Mouse (Mus musculus) CH12.LX (cell line): ENCODE data around the gene Cmtr2. TPM values are rescaled to one million over a fixed set of nuclear protein-coding genes. Genes with fewer than 3 reads are reported as not detected.

Source experiments
- DNase-seq: peaks from one replicate; pipeline ENCODE4 v3.0.0-alpha.2; 2013; ENCODE audit errors: extremely low read depth
- H3K27ac ChIP-seq: 2 replicates; pipeline ENCODE4 v1.5.1; 2012; ENCODE audit warnings: low read depth, mild to moderate bottlenecking, control low read depth, moderate library complexity; ENCODE audit not compliant: insufficient read depth
- H3K27me3 ChIP-seq: replicated peaks from 2 replicates; pipeline ENCODE3; 2012; ENCODE audit warnings: inconsistent platforms
- H3K36me3 ChIP-seq, 2 experiments: replicated peaks in 1 of 2; 2 replicates each; pipeline versions ENCODE3 to v1.6.1; 2012; ENCODE audit warnings: inconsistent platforms in 1 of 2, low read length in 1 of 2, mild to moderate bottlenecking in 1 of 2, mixed read lengths in 1 of 2, moderate library complexity in 1 of 2; ENCODE audit not compliant: control insufficient read depth in 1 of 2, insufficient read depth in 1 of 2
- H3K4me1 ChIP-seq, 2 experiments: 2 replicates each; pipeline ENCODE4 v1.6.1; 2012; ENCODE audit warnings: inconsistent platforms in 1 of 2, moderate library complexity in 1 of 2; ENCODE audit not compliant: insufficient read depth in 2 of 2, control insufficient read depth in 1 of 2
- H3K4me2 ChIP-seq: 2 replicates; pipeline ENCODE4 v1.6.1; 2012; ENCODE audit warnings: low read depth, mild to moderate bottlenecking, control low read depth; ENCODE audit not compliant: poor library complexity, insufficient read depth, severe bottlenecking
- H3K4me3 ChIP-seq, 3 experiments: fragments of 150-350 bp in 1 of 3; sonication (generic) in 1 of 3; replicated peaks in 1 of 3; 2 replicates each; pipeline versions ENCODE3 to v1.5.1; 2011 to 2012; ENCODE audit warnings: low read depth in 2 of 3, low read length in 2 of 3, mild to moderate bottlenecking in 2 of 3, moderate library complexity in 2 of 3, control low read depth in 1 of 3, improper control_type of control experiment in 1 of 3, inconsistent platforms in 1 of 3, mixed read lengths in 1 of 3; ENCODE audit not compliant: poor library complexity in 1 of 3
- H3K79me2 ChIP-seq: replicated peaks from 2 replicates; pipeline ENCODE4 v1.6.1; 2012; ENCODE audit warnings: mild to moderate bottlenecking, moderate library complexity; ENCODE audit not compliant: control insufficient read depth, poor library complexity, insufficient read depth, severe bottlenecking; ENCODE audit errors: extremely low read depth
- H3K9ac ChIP-seq: 2 replicates; pipeline ENCODE4 v1.6.1; 2012; ENCODE audit warnings: low read depth, mild to moderate bottlenecking, control low read depth, moderate library complexity; ENCODE audit not compliant: insufficient read depth
- H3K9me3 ChIP-seq: replicated peaks from 2 replicates; pipeline ENCODE3; 2012; ENCODE audit warnings: low read length, inconsistent platforms, mixed read lengths
- CHD1 ChIP-seq: IDR thresholded peaks from 2 replicates; pipeline ENCODE4 v1.6.1; 2012; ENCODE audit warnings: low read depth, low read length, improper control_type of control experiment, inconsistent platforms
- ELF1 ChIP-seq: IDR thresholded peaks from 2 replicates; pipeline ENCODE4 v1.6.1; 2014; ENCODE audit warnings: low read depth, mild to moderate bottlenecking, inconsistent platforms, low read length, improper control_type of control experiment
- EP300 ChIP-seq: IDR thresholded peaks from 2 replicates; pipeline ENCODE4 v1.6.1; 2011; ENCODE audit warnings: low read length, improper control_type of control experiment
- ETS1 ChIP-seq: conservative IDR thresholded peaks from 2 replicates; pipeline ENCODE4 v1.6.1; 2012; ENCODE audit warnings: low read depth, mild to moderate bottlenecking, inconsistent platforms, low read length, improper control_type of control experiment, moderate library complexity
- HCFC1 ChIP-seq: IDR thresholded peaks from 2 replicates; pipeline ENCODE4 v1.6.1; 2012; ENCODE audit warnings: low read depth, mild to moderate bottlenecking, inconsistent platforms, low read length, improper control_type of control experiment
- IRF4 ChIP-seq: IDR thresholded peaks from 2 replicates; pipeline ENCODE4 v1.6.1; 2014; ENCODE audit warnings: low read depth, mild to moderate bottlenecking, inconsistent platforms, low read length, improper control_type of control experiment
- JUN ChIP-seq: IDR thresholded peaks from 2 replicates; pipeline ENCODE4 v1.6.1; 2011; ENCODE audit warnings: low read depth, mild to moderate bottlenecking, low read length, improper control_type of control experiment, moderate library complexity; ENCODE audit not compliant: insufficient read depth
- JUND ChIP-seq: conservative IDR thresholded peaks from 2 replicates; pipeline ENCODE4 v1.6.1; 2011; ENCODE audit warnings: low read depth, low read length, improper control_type of control experiment
- MAFK ChIP-seq: IDR thresholded peaks from 2 replicates; pipeline ENCODE4 v1.6.1; 2011; ENCODE audit warnings: low read length, improper control_type of control experiment; ENCODE audit not compliant: insufficient replicate concordance
- MEF2A ChIP-seq: IDR thresholded peaks from 2 replicates; pipeline ENCODE4 v1.6.1; 2014; ENCODE audit warnings: low read depth, mild to moderate bottlenecking, inconsistent platforms, low read length, improper control_type of control experiment, borderline replicate concordance
- MXI1 ChIP-seq: IDR thresholded peaks from 2 replicates; pipeline ENCODE4 v1.6.1; 2011; ENCODE audit warnings: mild to moderate bottlenecking, low read depth, low read length, improper control_type of control experiment
- NRF1 ChIP-seq: IDR thresholded peaks from 2 replicates; pipeline ENCODE4 v1.6.1; 2014; ENCODE audit warnings: low read depth, mild to moderate bottlenecking, inconsistent platforms, low read length, improper control_type of control experiment, moderate library complexity
- POLR2AphosphoS2 ChIP-seq: IDR thresholded peaks from 2 replicates; pipeline ENCODE4 v1.6.1; 2011; ENCODE audit warnings: low read depth, low read length, improper control_type of control experiment
- RAD21 ChIP-seq: IDR thresholded peaks from 2 replicates; pipeline ENCODE4 v1.6.1; 2011; ENCODE audit warnings: low read depth, mild to moderate bottlenecking, low read length, improper control_type of control experiment, moderate library complexity
- SIN3A ChIP-seq: IDR thresholded peaks from 2 replicates; pipeline ENCODE4 v1.6.1; 2012; ENCODE audit warnings: low read length, improper control_type of control experiment, inconsistent platforms
- USF1 ChIP-seq: IDR thresholded peaks from 2 replicates; pipeline ENCODE4 v1.6.1; 2014; ENCODE audit warnings: low read depth, mild to moderate bottlenecking, inconsistent platforms, low read length, improper control_type of control experiment
- ZKSCAN1 ChIP-seq: IDR thresholded peaks from 2 replicates; pipeline ENCODE4 v1.6.1; 2012; ENCODE audit warnings: low read depth, inconsistent platforms, low read length, improper control_type of control experiment, borderline replicate concordance
- ZNF384 ChIP-seq: IDR thresholded peaks from 2 replicates; pipeline ENCODE4 v1.6.1; 2012; ENCODE audit warnings: low read depth, low read length, improper control_type of control experiment, inconsistent platforms
- dilution Hi-C: fragments of 300-500 bp; cut with MboI; formaldehyde crosslinking; loops from 2 replicates; pipeline ENCODE4 v1.14.3; 2020; ENCODE audit warnings: low sequenced_read_pairs; ENCODE audit not compliant: extremely low pct_unique_long_range_greater_than_20kb, extremely low pct_ligation_motif_present
- in situ Hi-C: fragments of 300-500 bp; cut with MboI; formaldehyde crosslinking; loops from 3 replicates; pipeline ENCODE4 v1.14.3; 2019; ENCODE audit warnings: low sequenced_read_pairs, low pct_ligation_motif_present, low pct_unique_long_range_greater_than_20kb, mixed read lengths
- polyA plus RNA-seq: library from polyadenylated mRNA; unstranded; fragments of >175 nt; gene quantifications from 2 replicates; pipeline ENCODE4 v1.2.1, GENCODE M21; 2012; ENCODE audit warnings: low read depth; ENCODE audit not compliant: insufficient read length
- total RNA-seq, 2 experiments: library from RNA; depleted of rRNA; stranded (reverse); fragments of 300-350 nt in 1 of 2; fragments of >200 nt in 1 of 2; gene quantifications; 2 replicates each; pipeline ENCODE4 v1.2.3; 2012 to 2014

Cmtr2 gene
- total and polyA plus RNA-seq, 3 experiments: 8.7 to 24.2 (median 12.8) TPM

DNA sequence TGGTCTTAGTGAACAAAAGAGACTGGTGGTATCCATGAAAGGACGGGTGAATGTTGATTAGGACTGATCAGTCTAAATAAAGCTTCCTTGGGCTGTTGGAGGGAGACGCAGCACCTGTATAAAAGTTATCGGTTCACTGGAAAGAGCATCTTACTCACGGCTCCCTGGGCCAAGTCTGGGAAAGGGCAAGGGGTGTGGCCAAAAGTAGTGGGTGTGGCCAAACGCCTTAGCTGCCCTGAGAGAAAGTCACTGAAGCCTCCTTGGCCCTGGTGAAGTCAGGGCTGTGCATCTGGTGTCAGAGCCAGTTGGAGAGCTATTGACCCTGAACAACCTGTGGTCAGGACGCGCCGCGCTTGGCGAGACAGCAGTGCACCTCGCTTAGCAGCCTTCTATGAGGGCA is 31.7 kb upstream of the Cmtr2 start:
- no peaks in the 10 kb centered on the region for H3K79me2 ChIP-seq
- in situ Hi-C loops (no loop called here), dilution Hi-C loops (no loop called here)
- H3K4me3 ChIP-seq: no peak overlapping the region
- no peaks in the 10 kb centered on the region for H3K27me3 ChIP-seq
- no peak overlapping the region for H3K4me2 ChIP-seq
- no peaks in the 10 kb centered on the region for H3K9me3 ChIP-seq
- peak; percentile 18 for DNase-seq
- TF ChIP-seq NRF1: no peak
- no peak for TF ChIP-seq HCFC1
- TF ChIP-seq JUND: no peak
- TF ChIP-seq CHD1: no peak
- no peak for TF ChIP-seq RAD21
- TF ChIP-seq EP300: no peak
- TF ChIP-seq ZNF384: no peak
- no peak for TF ChIP-seq JUN
- no peak for TF ChIP-seq ETS1
- no peak overlapping the region for H3K9ac ChIP-seq
- H3K27ac ChIP-seq: no peak overlapping the region
- no peaks in the 10 kb centered on the region for H3K36me3 ChIP-seq
- peaks cover 10 to 26% of the 10 kb centered on the region in 2 experiments for H3K4me1 ChIP-seq

DNA sequence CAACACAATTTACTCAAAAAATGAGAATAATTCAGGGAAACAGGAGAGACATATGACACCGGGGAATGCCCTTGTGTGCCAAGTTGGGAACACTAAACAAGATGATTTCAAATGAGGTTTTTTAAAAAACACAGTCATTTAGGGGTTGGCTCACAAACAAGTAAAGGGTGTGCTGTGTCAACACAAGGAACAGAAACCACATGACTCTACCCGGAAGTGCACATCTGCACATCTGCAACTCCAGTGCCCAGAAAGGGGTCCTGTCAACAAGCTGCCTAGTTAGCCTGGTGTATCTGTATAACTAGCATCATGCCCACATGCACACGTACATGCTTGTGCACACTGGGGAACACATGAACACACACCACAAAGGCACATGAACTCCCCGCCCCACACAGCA is 29.9 kb upstream of the Cmtr2 start:
- Histone ChIP-seq H3K9ac (no peak overlapping the region), H3K4me3 (no peak overlapping the region), H3K79me2 (no peaks in the 10 kb centered on the region), H3K36me3 (no peaks in the 10 kb centered on the region)
- peak; percentile 31 for DNase-seq
- TF ChIP-seq SIN3A (peak; percentile 37; the same call in 1 of the 2 replicates), MAFK (0 out of 2 replicates have a peak, but pooled peaks have one; percentile 19), MXI1 (peak; percentile 26; the same call in 1 of the 2 replicates), POLR2AphosphoS2 (no peak), ELF1 (peak; percentile 90), USF1 (peak; percentile 56), IRF4 (peak; percentile 43; the same call in 1 of the 2 replicates), HCFC1 (no peak), MEF2A (peak; percentile 24; the same call in 1 of the 2 replicates), JUN (no peak), ZKSCAN1 (no peak)
- TF ChIP-seq, all 38 proteins: peak for 7
- dilution Hi-C loops (no loop called here), in situ Hi-C loops (no loop called here)
- Histone ChIP-seq H3K27ac (no peak overlapping the region), H3K9me3 (no peaks in the 10 kb centered on the region), H3K27me3 (no peaks in the 10 kb centered on the region), H3K4me2 (no peak overlapping the region), H3K4me1 (peaks cover 10 to 26% of the 10 kb centered on the region in 2 experiments)
